Mouse (Mus musculus) hindbrain, embryonic 11.5 days (tissue): ENCODE measurements around the gene Gm10337. TPM values are rescaled to one million over a fixed set of nuclear protein-coding genes. Genes with fewer than 3 reads are reported as not detected.

Experiments used
- ATAC-seq: fragments of 200-750 bp; cut with Nextera tagmentation; 2 replicates; pipeline ENCODE4 v1.8.0; 2017; ENCODE audit warnings: mild to moderate bottlenecking, moderate TSS enrichment, moderate library complexity; ENCODE audit not compliant: low FRiP score
- DNase-seq: peaks from one replicate; pipeline ENCODE4 v3.0.0-alpha.2; 2015; ENCODE audit warnings: low spot score
- H3K27ac ChIP-seq: fragments of 300-500 bp; sonication (generic); 2 replicates; pipeline ENCODE4 v1.5.1; 2014; ENCODE audit warnings: mild to moderate bottlenecking, low read depth, low read length
- H3K27me3 ChIP-seq: fragments of 300-500 bp; sonication (generic); 2 replicates; pipeline ENCODE4 v1.6.1; 2014; ENCODE audit warnings: mild to moderate bottlenecking, low read length, moderate library complexity, mixed read lengths; ENCODE audit not compliant: control insufficient read depth, insufficient read depth
- H3K36me3 ChIP-seq: fragments of 300-500 bp; sonication (generic); 2 replicates; pipeline ENCODE4 v1.6.1; 2014; ENCODE audit warnings: mild to moderate bottlenecking, low read length, moderate library complexity, mixed read lengths; ENCODE audit not compliant: control insufficient read depth, insufficient read depth
- H3K4me1 ChIP-seq: fragments of 300-500 bp; sonication (generic); replicated peaks from 2 replicates; pipeline ENCODE4 v1.6.1; 2014; ENCODE audit warnings: low read length, mixed read lengths; ENCODE audit not compliant: control insufficient read depth, insufficient read depth
- H3K4me2 ChIP-seq: fragments of 300-500 bp; sonication (generic); replicated peaks from 2 replicates; pipeline ENCODE4 v1.6.1; 2014; ENCODE audit warnings: mild to moderate bottlenecking, low read depth, low read length
- H3K4me3 ChIP-seq: fragments of 300-500 bp; sonication (generic); 2 replicates; pipeline ENCODE4 v1.5.1; 2014; ENCODE audit warnings: low read depth, low read length
- H3K9ac ChIP-seq: fragments of 300-500 bp; sonication (generic); 2 replicates; pipeline ENCODE4 v1.6.1; 2014; ENCODE audit warnings: low read depth, low read length
- H3K9me3 ChIP-seq: fragments of 300-500 bp; sonication (generic); 2 replicates; pipeline ENCODE4 v1.6.1; 2016; ENCODE audit warnings: low read length; ENCODE audit not compliant: control insufficient read depth
- WGBS: fragments of 180-500 bp; shearing (Covaris S2); extraction: QIAGEN DNeasy Blood & Tissue Kit; methylation state at CpG from one replicate; pipeline ENCODE4 v1.1.7; 2014; 5-methylcytosine and 5-hydroxymethylcytosine counted together
- polyA plus RNA-seq: library from polyadenylated mRNA; unstranded; fragments of >200 nt; fragmentation: Nextera tagmentation; extraction: Ambion mirVana; gene quantifications from 2 replicates; pipeline ENCODE4 v1.2.1, GENCODE M21; 2014

The Gm10337 gene
- polyA plus RNA-seq, 1 experiment from 2014 or later = 8.8 TPM

GRCm38 (mm10) chr15:102503924-102504782 lies 631 bp downstream of the Gm10337 start:
- Histone ChIP-seq H3K36me3 (peaks cover 28% of the 10 kb centered on the region), H3K4me1 (no peaks in the 10 kb centered on the region), H3K9me3 (no peaks in the 10 kb centered on the region), H3K27me3 (no peaks in the 10 kb centered on the region), H3K4me3 (no peak overlapping the region), H3K27ac (no peak overlapping the region), H3K9ac (no peak overlapping the region), H3K4me2 (no peak overlapping the region)
- ATAC-seq = no peak
- WGBS = 89% methylated on average over 9 of the region's 9 CpGs
- DNase-seq = no peak

GRCm38 (mm10) chr15:102505073-102505769 lies 1.7 kb downstream of the Gm10337 start:
- ATAC-seq (no peak), DNase-seq (no peak)
- Histone ChIP-seq H3K4me3 (no peak overlapping the region), H3K4me1 (no peaks in the 10 kb centered on the region), H3K9me3 (no peaks in the 10 kb centered on the region), H3K27ac (no peak overlapping the region), H3K9ac (no peak overlapping the region), H3K36me3 (peaks cover 19% of the 10 kb centered on the region), H3K4me2 (no peak overlapping the region), H3K27me3 (no peaks in the 10 kb centered on the region)
- WGBS = 77% methylated on average over 12 of the region's 12 CpGs

- Histone ChIP-seq H3K27me3 (no peaks in the 10 kb centered on the region), H3K4me3 (no peak overlapping the region), H3K9me3 (no peaks in the 10 kb centered on the region), H3K27ac (no peak overlapping the region), H3K36me3 (peaks cover 13% of the 10 kb centered on the region; the same call in 1 of the 2 replicates), H3K9ac (no peak overlapping the region), H3K4me1 (no peaks in the 10 kb centered on the region), H3K4me2 (no peak overlapping the region)
- 92% methylated on average over 9 of the region's 9 CpGs for WGBS
- ATAC-seq (no peak), DNase-seq (no peak)
These were observed 2.4 kb downstream of the Gm10337 start for GRCm38 (mm10) chr15:102505770-102506463.

- no peak overlapping the region for H3K4me2 ChIP-seq
- H3K4me1 ChIP-seq = peaks cover 3% of the 10 kb centered on the region; the same call in 1 of the 2 replicates
- no peaks in the 10 kb centered on the region for H3K9me3 ChIP-seq
- 71% methylated on average over 2 of the region's 2 CpGs for WGBS
- DNase-seq (no peak), ATAC-seq (no peak)
- peaks cover 13% of the 10 kb centered on the region; the same call in 1 of the 2 replicates for H3K36me3 ChIP-seq
- H3K9ac ChIP-seq = no peak overlapping the region
- H3K27ac ChIP-seq = no peak overlapping the region
- no peaks in the 10 kb centered on the region for H3K27me3 ChIP-seq
- no peak overlapping the region for H3K4me3 ChIP-seq
These were observed 2.9 kb downstream of the Gm10337 start for GRCm38 (mm10) chr15:102506464-102506830.

- Histone ChIP-seq H3K9ac (no peak overlapping the region), H3K4me1 (peaks cover 5% of the 10 kb centered on the region; the same call in 1 of the 2 replicates), H3K27ac (no peak overlapping the region), H3K4me3 (no peak overlapping the region), H3K36me3 (peaks cover 13% of the 10 kb centered on the region; the same call in 1 of the 2 replicates), H3K4me2 (no peak overlapping the region), H3K27me3 (no peaks in the 10 kb centered on the region), H3K9me3 (no peaks in the 10 kb centered on the region)
- DNase-seq = no peak
- no peak for ATAC-seq
- 88% methylated on average over 1 of the region's 1 CpGs for WGBS
These were observed 3.3 kb downstream of the Gm10337 start for GRCm38 (mm10) chr15:102506864-102507263.

- Histone ChIP-seq H3K27ac (no peak overlapping the region), H3K4me2 (no peak overlapping the region), H3K36me3 (peaks cover 10% of the 10 kb centered on the region; the same call in 1 of the 2 replicates), H3K4me1 (peaks cover 10% of the 10 kb centered on the region; the same call in 1 of the 2 replicates), H3K4me3 (no peak overlapping the region), H3K9me3 (no peaks in the 10 kb centered on the region), H3K9ac (no peak overlapping the region), H3K27me3 (no peaks in the 10 kb centered on the region)
- DNase-seq (no peak), ATAC-seq (no peak)
These were observed 4.0 kb downstream of the Gm10337 start for GRCm38 (mm10) chr15:102507561-102507960.

GRCm38 (mm10) chr15:102508336-102508735 lies 4.8 kb downstream of the Gm10337 start:
- no peak overlapping the region for H3K4me3 ChIP-seq
- no peak overlapping the region for H3K4me2 ChIP-seq
- peaks cover 9% of the 10 kb centered on the region; the same call in 1 of the 2 replicates for H3K36me3 ChIP-seq
- WGBS = 93% methylated on average over 3 of the region's 3 CpGs
- ATAC-seq = no peak
- H3K27ac ChIP-seq = no peak overlapping the region
- H3K9ac ChIP-seq = no peak overlapping the region
- H3K27me3 ChIP-seq = no peaks in the 10 kb centered on the region
- peaks cover 10% of the 10 kb centered on the region; the same call in 1 of the 2 replicates for H3K4me1 ChIP-seq
- no peak for DNase-seq
- no peaks in the 10 kb centered on the region for H3K9me3 ChIP-seq

- Histone ChIP-seq H3K4me2 (peak overlapping the region; percentile 66), H3K36me3 (no peaks in the 10 kb centered on the region), H3K9ac (peak overlapping the region; percentile 55), H3K4me3 (peak overlapping the region; percentile 51), H3K27ac (peak overlapping the region; percentile 94), H3K4me1 (peaks cover 10% of the 10 kb centered on the region; the same call in 1 of the 2 replicates), H3K9me3 (no peaks in the 10 kb centered on the region), H3K27me3 (no peaks in the 10 kb centered on the region)
- ATAC-seq = peak; percentile 54
- 5% methylated on average over 9 of the region's 9 CpGs for WGBS
- DNase-seq = no peak
These were observed 6.6 kb downstream of the Gm10337 start for GRCm38 (mm10) chr15:102510110-102510509.
